Mouse (Mus musculus): Measurements from ENCODE around the gene Sh2d1b1. TPM values are rescaled to one million over a fixed set of nuclear protein-coding genes. Genes with fewer than 3 reads are reported as not detected.

Gene Sh2d1b1
- polyA plus RNA-seq, 1 experiment from 2014 or later, result not detected

DNA sequence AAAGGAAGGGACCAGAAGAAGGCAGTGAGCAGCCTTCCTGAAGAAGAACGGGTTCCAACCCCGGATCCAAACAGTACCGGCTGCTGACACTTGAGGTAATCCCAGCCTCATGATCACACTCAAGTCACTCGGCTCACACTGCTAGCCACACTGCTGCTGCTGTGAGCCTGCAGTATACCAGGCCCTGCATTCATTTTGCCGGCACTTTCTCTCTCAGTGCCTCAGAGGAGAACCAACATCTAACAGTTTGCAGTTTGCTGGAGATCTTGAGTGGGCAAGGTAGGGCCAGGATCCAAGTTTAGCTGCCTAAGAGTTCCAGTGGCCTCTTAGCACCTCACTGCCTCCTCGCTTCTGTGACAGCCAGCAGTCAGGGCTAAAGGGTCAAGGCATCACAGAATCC lies 54.8 kb downstream of the Sh2d1b1 start:
- no peaks in the 10 kb centered on the region for H3K9me3 ChIP-seq
- H3K27ac ChIP-seq (replicated peaks), result no peak overlapping the region
- H3K9ac ChIP-seq, result no peak overlapping the region
- H3K4me2 ChIP-seq, result no peak overlapping the region
- 84% methylated on average over 6 of the region's 6 CpGs for WGBS
- H3K4me1 ChIP-seq (replicated peaks), result 0 out of 2 replicates have a peak, but pooled peaks cover 4% of the 10 kb centered on the region
- ATAC-seq (ENCODE audit: low read depth), result no peak
- no peaks in the 10 kb centered on the region; the same call in 1 of the 2 replicates for H3K36me3 ChIP-seq
- H3K4me3 ChIP-seq, result no peak overlapping the region
- H3K27me3 ChIP-seq, result no peaks in the 10 kb centered on the region

GRCm38 (mm10) chr1:170332775-170333174 lies 55.7 kb downstream of the Sh2d1b1 start:
- Histone ChIP-seq H3K36me3 (no peaks in the 10 kb centered on the region; the same call in 1 of the 2 replicates), H3K4me2 (no peak overlapping the region), H3K9me3 (no peaks in the 10 kb centered on the region), H3K27ac (replicated peaks) (no peak overlapping the region), H3K9ac (no peak overlapping the region), H3K4me1 (replicated peaks) (0 out of 2 replicates have a peak, but pooled peaks cover 4% of the 10 kb centered on the region), H3K27me3 (no peaks in the 10 kb centered on the region), H3K4me3 (no peak overlapping the region)
- 63% methylated on average over 4 of the region's 4 CpGs for WGBS
- ATAC-seq (ENCODE audit: low read depth), result no peak

Other genes starting within 250 kb of the Sh2d1b1 start
- 10.2 and 16.5 TPM in 2 replicates for gene Ddr2, start 166.6 kb upstream of the Sh2d1b1 start, polyA plus RNA-seq (2015; fragmentation: Nextera tagmentation; extraction: Ambion mirVana)
- gene Uap1, start 102.4 kb upstream of the Sh2d1b1 start, polyA plus RNA-seq (2015; fragmentation: Nextera tagmentation; extraction: Ambion mirVana), result 65.8 and 67.4 TPM in 2 replicates
- gene Uhmk1, start 61.9 kb upstream of the Sh2d1b1 start, polyA plus RNA-seq (2015; fragmentation: Nextera tagmentation; extraction: Ambion mirVana), result 8.8 and 10.2 TPM in 2 replicates
- gene Sh2d1b2, start 44.6 kb upstream of the Sh2d1b1 start, polyA plus RNA-seq (2015; fragmentation: Nextera tagmentation; extraction: Ambion mirVana), result not detected in 2 replicates
- gene Gm7694, start 29.0 kb downstream of the Sh2d1b1 start, polyA plus RNA-seq (2015; fragmentation: Nextera tagmentation; extraction: Ambion mirVana), result 2.3 and 2.8 TPM in 2 replicates
- gene Spata46, start 31.5 kb downstream of the Sh2d1b1 start, polyA plus RNA-seq (2015; fragmentation: Nextera tagmentation; extraction: Ambion mirVana), result 0.96 and 2.0 TPM in 2 replicates